Mouse (Mus musculus): ENCODE results near the gene Wdfy3.
"Not testable (repeated sequence)": the region's sequence is repeated elsewhere in the genome, so short reads cannot be mapped to it uniquely, and the experiment has no call there.

- TF ChIP-seq CTCF (IDR thresholded peaks at IDR 0.05) = peak; percentile 53
- not testable (repeated sequence) for TF ChIP-seq EP300 (IDR thresholded peaks at IDR 0.05)
Measured at GRCm38 (mm10) chr5:101972594-101972993, 97.1 kb downstream of the Wdfy3 start.

Data from lung, postnatal 0 days (tissue).